Mouse (Mus musculus) midbrain, embryonic 14.5 days (tissue): ENCODE measurements around the gene Gm9857. TPM values are rescaled to one million over a fixed set of nuclear protein-coding genes. Genes with fewer than 3 reads are reported as not detected.

ENCODE experiments used
- ATAC-seq: fragments of 200-750 bp; cut with Nextera tagmentation; 2 replicates; pipeline ENCODE4 v1.8.0; 2017; ENCODE audit warnings: moderate number of reproducible peaks, moderate library complexity; ENCODE audit not compliant: low FRiP score, low TSS enrichment
- DNase-seq: peaks from one replicate; pipeline ENCODE4 v3.0.0-alpha.2; 2015
- H3K27ac ChIP-seq: fragments of 300-500 bp; sonication (generic); replicated peaks from 2 replicates; pipeline ENCODE4 v1.5.1; 2014; ENCODE audit warnings: mild to moderate bottlenecking, low read depth, low read length, moderate library complexity
- H3K27me3 ChIP-seq: fragments of 300-500 bp; sonication (generic); 2 replicates; pipeline ENCODE4 v1.6.1; 2014; ENCODE audit warnings: low read length, control low read depth, mixed read lengths; ENCODE audit not compliant: control insufficient read depth, insufficient read depth
- H3K36me3 ChIP-seq: fragments of 300-500 bp; sonication (generic); 2 replicates; pipeline ENCODE4 v1.6.1; 2014; ENCODE audit warnings: low read length, control low read depth; ENCODE audit not compliant: control insufficient read depth, insufficient read depth
- H3K4me1 ChIP-seq: fragments of 300-500 bp; sonication (generic); 2 replicates; pipeline ENCODE4 v1.6.1; 2014; ENCODE audit warnings: mild to moderate bottlenecking, antibody characterized with exemption, low read length, control low read depth; ENCODE audit not compliant: control insufficient read depth, insufficient read depth
- H3K4me2 ChIP-seq: fragments of 300-500 bp; sonication (generic); 2 replicates; pipeline ENCODE4 v1.6.1; 2014; ENCODE audit warnings: mild to moderate bottlenecking, low read length, moderate library complexity
- H3K4me3 ChIP-seq: fragments of 300-500 bp; sonication (generic); replicated peaks from 2 replicates; pipeline ENCODE4 v1.5.1; 2014; ENCODE audit warnings: low read depth, low read length
- H3K9ac ChIP-seq: fragments of 300-500 bp; sonication (generic); replicated peaks from 2 replicates; pipeline ENCODE4 v1.6.1; 2014; ENCODE audit warnings: mild to moderate bottlenecking, low read length, moderate library complexity
- H3K9me3 ChIP-seq: fragments of 300-500 bp; sonication (generic); 2 replicates; pipeline ENCODE4 v1.6.1; 2016; ENCODE audit warnings: low read length, control low read depth, mixed read lengths; ENCODE audit not compliant: control insufficient read depth
- WGBS: fragments of 180-500 bp; shearing (Covaris S2); extraction: QIAGEN DNeasy Blood & Tissue Kit; methylation state at CpG from one replicate; pipeline ENCODE4 v1.1.7; 2014; 5-methylcytosine and 5-hydroxymethylcytosine counted together
- polyA plus RNA-seq: library from polyadenylated mRNA; unstranded; fragments of >200 nt; fragmentation: Nextera tagmentation; extraction: Ambion mirVana; gene quantifications from 2 replicates; pipeline ENCODE4 v1.2.1, GENCODE M21; 2014

Gm9857 gene
- polyA plus RNA-seq, 1 experiment from 2014 or later: not detected

GRCm38 (mm10) chr3:108966051-108966450 is 25.8 kb upstream of the Gm9857 start:
- no peak overlapping the region for H3K4me2 ChIP-seq

GRCm38 (mm10) chr3:108964361-108965044 is 24.3 kb upstream of the Gm9857 start:
- no peak overlapping the region for H3K4me3 ChIP-seq
- H3K9ac ChIP-seq: no peak overlapping the region
- H3K4me1 ChIP-seq: peaks cover 15% of the 10 kb centered on the region
- ATAC-seq: no peak
- no peaks in the 10 kb centered on the region for H3K36me3 ChIP-seq
- H3K27me3 ChIP-seq: no peaks in the 10 kb centered on the region
- no peak overlapping the region for H3K4me2 ChIP-seq
- 79% methylated on average over 7 of the region's 7 CpGs for WGBS
- H3K27ac ChIP-seq: no peak overlapping the region
- no peak for DNase-seq
- H3K9me3 ChIP-seq: no peaks in the 10 kb centered on the region

More at GRCm38 (mm10) chr3:108966051-108966450, 25.8 kb upstream of the Gm9857 start:
- H3K4me1 ChIP-seq: peaks cover 14% of the 10 kb centered on the region
- no peak for ATAC-seq
- no peak overlapping the region for H3K4me3 ChIP-seq
- no peak overlapping the region for H3K9ac ChIP-seq
- no peaks in the 10 kb centered on the region for H3K27me3 ChIP-seq
- 97% methylated on average over 3 of the region's 3 CpGs for WGBS
- no peaks in the 10 kb centered on the region for H3K9me3 ChIP-seq
- H3K27ac ChIP-seq: no peak overlapping the region
- H3K36me3 ChIP-seq: no peaks in the 10 kb centered on the region
- no peak for DNase-seq

- H3K27me3 ChIP-seq: no peaks in the 10 kb centered on the region
- WGBS: 79% methylated on average over 3 of the region's 3 CpGs
- no peaks in the 10 kb centered on the region for H3K36me3 ChIP-seq
- H3K4me2 ChIP-seq: no peak overlapping the region
- H3K4me1 ChIP-seq: peaks cover 15% of the 10 kb centered on the region
- no peaks in the 10 kb centered on the region for H3K9me3 ChIP-seq
- H3K9ac ChIP-seq: no peak overlapping the region
- DNase-seq (no peak), ATAC-seq (no peak)
- H3K27ac ChIP-seq: no peak overlapping the region
- H3K4me3 ChIP-seq: no peak overlapping the region
Observed at GRCm38 (mm10) chr3:108963776-108964175, 23.5 kb upstream of the Gm9857 start.

GRCm38 (mm10) chr3:108963278-108963677 is 23.0 kb upstream of the Gm9857 start:
- ATAC-seq (no peak), DNase-seq (no peak)
- H3K36me3 ChIP-seq: no peaks in the 10 kb centered on the region
- no peak overlapping the region for H3K27ac ChIP-seq
- no peak overlapping the region for H3K4me3 ChIP-seq
- H3K9me3 ChIP-seq: no peaks in the 10 kb centered on the region
- no peak overlapping the region for H3K4me2 ChIP-seq
- H3K27me3 ChIP-seq: no peaks in the 10 kb centered on the region
- H3K9ac ChIP-seq: no peak overlapping the region
- WGBS: 83% methylated on average over 3 of the region's 3 CpGs
- H3K4me1 ChIP-seq: peaks cover 15% of the 10 kb centered on the region

DNA sequence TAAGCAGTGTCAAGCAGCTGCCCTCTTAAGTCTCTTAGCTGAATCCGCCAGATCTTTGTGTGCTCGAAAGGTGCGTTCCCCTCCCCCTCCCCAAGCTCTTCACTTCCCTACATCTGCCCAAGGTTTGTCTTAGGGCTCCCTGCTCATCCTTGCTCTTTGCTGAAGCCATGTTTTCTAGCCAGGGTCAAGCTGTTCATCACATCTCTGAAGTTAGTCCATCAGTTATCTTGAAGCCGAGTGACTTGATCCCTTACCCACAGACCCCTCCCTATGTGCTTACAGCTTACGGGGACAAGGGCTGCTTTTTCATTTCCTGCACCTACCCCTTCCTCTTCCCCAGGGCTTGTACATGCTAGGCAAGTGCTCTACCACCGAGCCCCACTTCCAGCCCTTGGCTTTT is 21.4 kb upstream of the Gm9857 start:
- Histone ChIP-seq H3K4me3 (peak overlapping the region; percentile 16; the same call in 1 of the 2 replicates), H3K36me3 (no peaks in the 10 kb centered on the region), H3K4me2 (peak overlapping the region; percentile 50), H3K27ac (peak overlapping the region; percentile 77), H3K4me1 (peaks cover 15% of the 10 kb centered on the region), H3K9me3 (no peaks in the 10 kb centered on the region), H3K9ac (peak overlapping the region; percentile 38), H3K27me3 (no peaks in the 10 kb centered on the region)
- 7% methylated on average over 6 of the region's 6 CpGs for WGBS
- ATAC-seq: peak; percentile 59; the same call in 1 of the 2 replicates
- no peak for DNase-seq

DNA sequence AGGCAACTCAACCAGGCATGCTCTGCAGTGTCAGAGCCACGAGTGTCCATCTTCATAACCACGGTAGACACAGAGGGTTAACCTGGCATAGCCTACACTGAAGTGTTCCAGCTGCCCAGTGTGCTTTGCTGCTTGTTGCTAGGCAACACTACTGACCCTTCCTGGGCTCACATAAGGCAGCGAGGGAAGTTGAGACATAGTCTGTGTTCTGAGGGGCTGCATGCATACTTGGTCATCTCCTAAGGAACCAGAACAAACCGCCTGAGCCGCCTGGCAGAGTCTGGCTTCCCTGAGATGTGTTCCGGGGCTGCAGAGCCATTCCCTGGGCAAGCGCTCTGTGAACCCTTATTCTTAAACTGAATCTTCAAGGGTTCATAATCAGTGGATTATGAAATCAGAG is 21.0 kb upstream of the Gm9857 start:
- peak; percentile 80 for DNase-seq
- Histone ChIP-seq H3K4me3 (peak overlapping the region; percentile 16; the same call in 1 of the 2 replicates), H3K27ac (peak overlapping the region; percentile 77), H3K27me3 (no peaks in the 10 kb centered on the region), H3K9me3 (no peaks in the 10 kb centered on the region), H3K4me1 (peaks cover 15% of the 10 kb centered on the region), H3K9ac (peak overlapping the region; percentile 38), H3K36me3 (no peaks in the 10 kb centered on the region), H3K4me2 (peak overlapping the region; percentile 50)
- under 1% methylated on average over 7 of the region's 7 CpGs for WGBS
- peak; percentile 82 for ATAC-seq

- no peak overlapping the region for H3K4me2 ChIP-seq
- peaks cover 15% of the 10 kb centered on the region for H3K4me1 ChIP-seq
- H3K9me3 ChIP-seq: no peaks in the 10 kb centered on the region
- no peak for ATAC-seq
- no peaks in the 10 kb centered on the region for H3K27me3 ChIP-seq
- H3K4me3 ChIP-seq: no peak overlapping the region
- DNase-seq: no peak
- H3K36me3 ChIP-seq: no peaks in the 10 kb centered on the region
- 79% methylated on average over 13 of the region's 13 CpGs for WGBS
- H3K27ac ChIP-seq: no peak overlapping the region
- H3K9ac ChIP-seq: no peak overlapping the region
Observed at GRCm38 (mm10) chr3:108959680-108960295, 19.5 kb upstream of the Gm9857 start.

- Histone ChIP-seq H3K36me3 (no peaks in the 10 kb centered on the region), H3K9me3 (no peaks in the 10 kb centered on the region), H3K4me1 (peaks cover 15% of the 10 kb centered on the region), H3K27me3 (no peaks in the 10 kb centered on the region), H3K27ac (no peak overlapping the region), H3K4me3 (no peak overlapping the region), H3K4me2 (no peak overlapping the region), H3K9ac (no peak overlapping the region)
- ATAC-seq (no peak), DNase-seq (no peak)
Observed at GRCm38 (mm10) chr3:108957976-108958375, 17.7 kb upstream of the Gm9857 start.

- ATAC-seq (no peak), DNase-seq (no peak)
- Histone ChIP-seq H3K4me2 (no peak overlapping the region), H3K27ac (no peak overlapping the region), H3K4me3 (no peak overlapping the region), H3K4me1 (no peaks in the 10 kb centered on the region), H3K27me3 (no peaks in the 10 kb centered on the region), H3K36me3 (no peaks in the 10 kb centered on the region), H3K9me3 (no peaks in the 10 kb centered on the region), H3K9ac (no peak overlapping the region)
- 77% methylated on average over 10 of the region's 10 CpGs for WGBS
Observed at GRCm38 (mm10) chr3:108940996-108941395, 751 bp upstream of the Gm9857 start.
